Mouse (Mus musculus): ENCODE measurements around the gene Asxl2. TPM values are rescaled to one million over a fixed set of nuclear protein-coding genes. Genes with fewer than 3 reads are reported as not detected.
"Not testable (repeated sequence)": the region's sequence is repeated elsewhere in the genome, so short reads cannot be mapped to it uniquely, and the experiment has no call there.

Asxl2 gene
- polyA plus RNA-seq, 1 experiment from 2014 or later: 13.4 TPM

DNA sequence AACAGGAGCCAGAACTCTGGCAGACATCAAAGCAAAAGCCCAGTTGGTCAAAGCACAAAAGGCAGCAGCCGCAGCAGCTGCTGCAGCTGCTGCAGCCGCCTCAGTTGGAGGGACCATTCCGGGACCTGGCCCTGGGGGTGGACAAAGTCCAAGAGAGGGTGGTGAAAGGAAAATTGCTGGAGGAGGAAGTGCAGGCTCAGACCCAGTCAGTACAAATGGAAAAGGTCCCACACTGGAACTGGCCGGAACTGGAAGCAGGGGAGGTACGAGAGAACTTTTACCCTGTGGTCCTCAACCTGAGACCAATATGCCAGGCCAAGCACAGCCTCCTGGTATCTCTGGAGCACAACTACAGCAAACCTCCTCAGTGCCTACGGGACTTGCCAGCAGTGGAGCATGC is 73.4 kb downstream of the Asxl2 start:
- DNase-seq (ENCODE audit: low spot score): no peak
- H3K27me3 ChIP-seq (replicated peaks; ENCODE audit: control insufficient read depth, insufficient read depth, low read length): no peaks in the 10 kb centered on the region
- H3K4me3 ChIP-seq (ENCODE audit: low read depth, low read length): no peak overlapping the region
- no peak overlapping the region for H3K27ac ChIP-seq (replicated peaks; ENCODE audit: low read depth, low read length)
- no peak overlapping the region for H3K4me2 ChIP-seq (ENCODE audit: low read depth, low read length)
- H3K9me3 ChIP-seq (ENCODE audit: control insufficient read depth, low read length): no peaks in the 10 kb centered on the region
- H3K4me1 ChIP-seq (ENCODE audit: control insufficient read depth, insufficient read depth, low read length): no peaks in the 10 kb centered on the region
- no peak for ATAC-seq (ENCODE audit: low read depth)
- H3K9ac ChIP-seq (ENCODE audit: low read depth, low read length): no peak overlapping the region
- peaks cover 69% of the 10 kb centered on the region for H3K36me3 ChIP-seq (ENCODE audit: control insufficient read depth, insufficient read depth, low read length)
- 90% methylated on average over 6 of the region's 6 CpGs for WGBS

- no peak for ATAC-seq (ENCODE audit: low read depth)
- H3K27ac ChIP-seq (replicated peaks; ENCODE audit: low read depth, low read length): no peak overlapping the region
- H3K4me1 ChIP-seq (ENCODE audit: control insufficient read depth, insufficient read depth, low read length): no peaks in the 10 kb centered on the region
- H3K4me2 ChIP-seq (ENCODE audit: low read depth, low read length): no peak overlapping the region
- no peak overlapping the region for H3K4me3 ChIP-seq (ENCODE audit: low read depth, low read length)
- WGBS: 61% methylated on average over 4 of the region's 4 CpGs
- DNase-seq (ENCODE audit: low spot score): peak; percentile 1
- no peak overlapping the region for H3K9ac ChIP-seq (ENCODE audit: low read depth, low read length)
- H3K36me3 ChIP-seq (ENCODE audit: control insufficient read depth, insufficient read depth, low read length): no peaks in the 10 kb centered on the region
- H3K9me3 ChIP-seq (ENCODE audit: control insufficient read depth, low read length): no peaks in the 10 kb centered on the region
- no peaks in the 10 kb centered on the region for H3K27me3 ChIP-seq (replicated peaks; ENCODE audit: control insufficient read depth, insufficient read depth, low read length)
Measured at GRCm38 (mm10) chr12:3518665-3519297, 92.1 kb downstream of the Asxl2 start.

DNA sequence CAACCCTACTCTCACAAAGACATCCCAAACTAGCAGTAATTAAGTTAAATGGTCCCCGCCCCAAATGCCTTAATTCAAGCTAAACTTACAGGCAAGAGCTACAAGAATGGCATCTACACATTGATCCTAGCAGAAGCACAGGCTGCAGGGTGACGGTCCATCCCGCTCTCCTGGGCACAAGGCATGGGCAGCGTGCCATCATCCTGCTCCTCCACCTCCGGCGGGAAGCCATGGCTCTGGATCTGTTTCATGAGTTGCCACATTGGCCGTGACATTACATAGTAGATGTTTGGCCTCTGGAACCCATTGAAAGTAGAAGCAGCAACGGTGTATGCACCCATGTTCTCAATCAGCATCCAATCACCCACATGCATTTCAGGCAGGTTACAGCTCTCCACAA is 95.1 kb downstream of the Asxl2 start:
- not testable (repeated sequence) for H3K27ac ChIP-seq (replicated peaks; ENCODE audit: low read depth, low read length); H3K4me2 ChIP-seq (ENCODE audit: low read depth, low read length); H3K9me3 ChIP-seq (ENCODE audit: control insufficient read depth, low read length); ATAC-seq (ENCODE audit: low read depth); H3K4me3 ChIP-seq (ENCODE audit: low read depth, low read length); H3K9ac ChIP-seq (ENCODE audit: low read depth, low read length); H3K27me3 ChIP-seq (replicated peaks; ENCODE audit: control insufficient read depth, insufficient read depth, low read length); H3K36me3 ChIP-seq (ENCODE audit: control insufficient read depth, insufficient read depth, low read length); DNase-seq (ENCODE audit: low spot score); H3K4me1 ChIP-seq (ENCODE audit: control insufficient read depth, insufficient read depth, low read length)
- WGBS: 93% methylated on average over 6 of the region's 8 CpGs

- WGBS: 89% methylated on average over 5 of the region's 5 CpGs
Measured at GRCm38 (mm10) chr12:3525536-3525935, 98.9 kb downstream of the Asxl2 start.

GRCm38 (mm10) chr12:3535446-3535845 is 108.8 kb downstream of the Asxl2 start:
- 88% methylated on average over 1 of the region's 1 CpGs for WGBS
- H3K9me3 ChIP-seq (ENCODE audit: control insufficient read depth, low read length); DNase-seq (ENCODE audit: low spot score); H3K4me3 ChIP-seq (ENCODE audit: low read depth, low read length); H3K36me3 ChIP-seq (ENCODE audit: control insufficient read depth, insufficient read depth, low read length); H3K27me3 ChIP-seq (replicated peaks; ENCODE audit: control insufficient read depth, insufficient read depth, low read length); ATAC-seq (ENCODE audit: low read depth); H3K9ac ChIP-seq (ENCODE audit: low read depth, low read length); H3K4me2 ChIP-seq (ENCODE audit: low read depth, low read length); H3K27ac ChIP-seq (replicated peaks; ENCODE audit: low read depth, low read length); H3K4me1 ChIP-seq (ENCODE audit: control insufficient read depth, insufficient read depth, low read length): not testable (repeated sequence)

More at GRCm38 (mm10) chr12:3525536-3525935, 98.9 kb downstream of the Asxl2 start:
- Histone ChIP-seq H3K9ac (ENCODE audit: low read depth, low read length) (no peak overlapping the region), H3K9me3 (ENCODE audit: control insufficient read depth, low read length) (no peaks in the 10 kb centered on the region), H3K36me3 (ENCODE audit: control insufficient read depth, insufficient read depth, low read length) (no peaks in the 10 kb centered on the region), H3K4me2 (ENCODE audit: low read depth, low read length) (no peak overlapping the region), H3K4me1 (ENCODE audit: control insufficient read depth, insufficient read depth, low read length) (no peaks in the 10 kb centered on the region), H3K4me3 (ENCODE audit: low read depth, low read length) (no peak overlapping the region), H3K27me3 (replicated peaks; ENCODE audit: control insufficient read depth, insufficient read depth, low read length) (no peaks in the 10 kb centered on the region), H3K27ac (replicated peaks; ENCODE audit: low read depth, low read length) (no peak overlapping the region)
- no peak for ATAC-seq (ENCODE audit: low read depth)
- no peak for DNase-seq (ENCODE audit: low spot score)

DNA sequence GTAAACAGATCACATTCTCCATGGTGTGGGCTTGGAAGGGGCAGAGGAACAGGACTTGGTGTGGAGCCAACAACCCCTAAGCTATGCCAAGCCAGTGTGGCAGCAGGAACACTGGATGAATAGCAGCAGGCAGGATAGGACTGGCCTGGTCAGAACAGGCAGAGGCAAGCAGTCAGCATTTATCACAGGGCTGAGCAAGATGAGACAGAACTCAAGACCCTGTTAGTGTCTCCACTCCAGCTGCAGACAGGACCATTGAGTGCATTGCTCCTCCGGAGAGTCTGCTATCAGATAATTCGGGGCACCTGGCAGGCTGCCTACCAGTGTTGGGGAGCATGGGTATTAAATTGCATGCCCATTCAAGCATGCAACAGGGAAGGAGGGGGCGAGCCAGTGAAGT is 111.0 kb downstream of the Asxl2 start:
- H3K27me3 ChIP-seq (replicated peaks; ENCODE audit: control insufficient read depth, insufficient read depth, low read length): no peaks in the 10 kb centered on the region
- no peak overlapping the region for H3K4me3 ChIP-seq (ENCODE audit: low read depth, low read length)
- H3K4me1 ChIP-seq (ENCODE audit: control insufficient read depth, insufficient read depth, low read length): no peaks in the 10 kb centered on the region
- peak; percentile 92 for ATAC-seq (ENCODE audit: low read depth)
- H3K27ac ChIP-seq (replicated peaks; ENCODE audit: low read depth, low read length): peak overlapping the region; percentile 8; the same call in 1 of the 2 replicates
- H3K9me3 ChIP-seq (ENCODE audit: control insufficient read depth, low read length): peaks cover 4% of the 10 kb centered on the region
- 34% methylated on average over 3 of the region's 3 CpGs for WGBS
- no peak overlapping the region for H3K9ac ChIP-seq (ENCODE audit: low read depth, low read length)
- no peak overlapping the region for H3K4me2 ChIP-seq (ENCODE audit: low read depth, low read length)
- peak; percentile 86 for DNase-seq (ENCODE audit: low spot score)
- H3K36me3 ChIP-seq (ENCODE audit: control insufficient read depth, insufficient read depth, low read length): no peaks in the 10 kb centered on the region

DNA sequence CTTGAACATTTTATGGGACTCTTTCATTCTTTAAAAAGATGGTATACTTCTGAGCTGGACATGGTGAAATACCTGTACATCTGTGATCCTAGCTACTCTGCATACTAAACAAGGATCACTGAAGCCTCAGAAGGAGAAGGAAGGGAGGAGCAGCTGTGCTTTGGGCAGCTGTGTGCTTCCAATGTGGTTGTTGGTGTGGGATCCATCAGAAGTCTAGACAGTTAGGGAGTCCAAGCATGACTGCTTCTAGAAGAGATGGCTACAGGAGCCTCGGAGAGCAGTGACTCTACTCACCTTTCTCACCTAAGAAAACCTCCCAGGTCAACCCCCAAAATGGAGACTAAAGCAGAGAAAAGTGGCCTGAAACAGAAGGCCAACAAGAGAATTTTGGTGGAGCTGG is 111.4 kb downstream of the Asxl2 start:
- H3K4me3 ChIP-seq (ENCODE audit: low read depth, low read length): no peak overlapping the region
- H3K4me1 ChIP-seq (ENCODE audit: control insufficient read depth, insufficient read depth, low read length): no peaks in the 10 kb centered on the region
- H3K9me3 ChIP-seq (ENCODE audit: control insufficient read depth, low read length): peaks cover 4% of the 10 kb centered on the region
- H3K9ac ChIP-seq (ENCODE audit: low read depth, low read length): no peak overlapping the region
- H3K27ac ChIP-seq (replicated peaks; ENCODE audit: low read depth, low read length): no peak overlapping the region; the same call in 1 of the 2 replicates
- H3K36me3 ChIP-seq (ENCODE audit: control insufficient read depth, insufficient read depth, low read length): no peaks in the 10 kb centered on the region
- DNase-seq (ENCODE audit: low spot score) (no peak), ATAC-seq (ENCODE audit: low read depth) (0 out of 2 replicates have a peak, but pooled peaks have one; percentile 18)
- H3K27me3 ChIP-seq (replicated peaks; ENCODE audit: control insufficient read depth, insufficient read depth, low read length): no peaks in the 10 kb centered on the region
- no peak overlapping the region for H3K4me2 ChIP-seq (ENCODE audit: low read depth, low read length)
- 80% methylated on average over 1 of the region's 1 CpGs for WGBS

GRCm38 (mm10) chr12:3539605-3540004 is 112.9 kb downstream of the Asxl2 start:
- peaks cover 4% of the 10 kb centered on the region for H3K9me3 ChIP-seq (ENCODE audit: control insufficient read depth, low read length)
- no peak overlapping the region for H3K27ac ChIP-seq (replicated peaks; ENCODE audit: low read depth, low read length)
- ATAC-seq (ENCODE audit: low read depth): no peak
- WGBS: 71% methylated on average over 2 of the region's 2 CpGs
- no peak overlapping the region for H3K9ac ChIP-seq (ENCODE audit: low read depth, low read length)
- DNase-seq (ENCODE audit: low spot score): no peak
- H3K4me2 ChIP-seq (ENCODE audit: low read depth, low read length): no peak overlapping the region
- no peak overlapping the region for H3K4me3 ChIP-seq (ENCODE audit: low read depth, low read length)
- no peaks in the 10 kb centered on the region for H3K36me3 ChIP-seq (ENCODE audit: control insufficient read depth, insufficient read depth, low read length)
- no peaks in the 10 kb centered on the region for H3K4me1 ChIP-seq (ENCODE audit: control insufficient read depth, insufficient read depth, low read length)
- H3K27me3 ChIP-seq (replicated peaks; ENCODE audit: control insufficient read depth, insufficient read depth, low read length): no peaks in the 10 kb centered on the region

DNA sequence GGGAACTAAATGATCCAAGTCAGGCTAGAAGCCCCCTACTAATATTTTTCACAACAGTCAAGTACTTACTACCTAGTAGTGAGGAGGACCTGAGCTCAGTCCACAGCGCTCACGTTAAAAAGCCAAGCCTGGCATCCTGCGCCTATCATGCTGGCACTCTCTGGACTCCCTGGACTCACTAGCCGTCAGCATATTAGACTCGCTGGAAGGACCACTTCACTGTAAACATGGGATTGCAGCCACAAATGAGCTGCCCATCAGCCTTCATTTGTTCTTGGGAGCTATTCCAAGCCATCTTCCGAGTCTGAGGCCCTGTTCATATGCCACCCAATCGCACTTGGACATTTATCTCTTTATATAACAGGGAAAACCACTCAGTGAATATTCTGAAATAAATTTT is 114.2 kb downstream of the Asxl2 start:
- H3K27ac ChIP-seq (replicated peaks; ENCODE audit: low read depth, low read length): no peak overlapping the region
- ATAC-seq (ENCODE audit: low read depth) (no peak), DNase-seq (ENCODE audit: low spot score) (no peak)
- no peaks in the 10 kb centered on the region for H3K27me3 ChIP-seq (replicated peaks; ENCODE audit: control insufficient read depth, insufficient read depth, low read length)
- H3K36me3 ChIP-seq (ENCODE audit: control insufficient read depth, insufficient read depth, low read length): no peaks in the 10 kb centered on the region
- no peaks in the 10 kb centered on the region for H3K4me1 ChIP-seq (ENCODE audit: control insufficient read depth, insufficient read depth, low read length)
- H3K9ac ChIP-seq (ENCODE audit: low read depth, low read length): no peak overlapping the region
- H3K4me2 ChIP-seq (ENCODE audit: low read depth, low read length): no peak overlapping the region
- 92% methylated on average over 7 of the region's 7 CpGs for WGBS
- no peaks in the 10 kb centered on the region; the same call in 1 of the 2 replicates for H3K9me3 ChIP-seq (ENCODE audit: control insufficient read depth, low read length)
- H3K4me3 ChIP-seq (ENCODE audit: low read depth, low read length): no peak overlapping the region

Measured in embryonic facial prominence, embryonic 14.5 days (tissue).